Mouse (Mus musculus): ENCODE results near the gene Hip1r. TPM values are rescaled to one million over a fixed set of nuclear protein-coding genes. Genes with fewer than 3 reads are reported as not detected.

Hip1r gene
- polyA plus RNA-seq, 1 experiment, result 40.9 TPM

- Histone ChIP-seq H3K36me3 (ENCODE audit: control insufficient read depth, insufficient read depth, low read length) (peaks cover 32% of the 10 kb centered on the region), H3K27ac (ENCODE audit: insufficient read depth, low read depth, low read length) (no peak overlapping the region), H3K27me3 (ENCODE audit: control insufficient read depth, insufficient read depth, low read length) (no peaks in the 10 kb centered on the region), H3K4me3 (ENCODE audit: low read depth, low read length) (no peak overlapping the region), H3K4me1 (ENCODE audit: control insufficient read depth, insufficient read depth, insufficient read length, low read length) (peaks cover 27% of the 10 kb centered on the region)
- WGBS, result 87% methylated on average over 20 of the region's 20 CpGs
- TF ChIP-seq POLR2A (IDR thresholded peaks at IDR 0.05; ENCODE audit: low read depth, low read length) (no peak), CTCF (IDR thresholded peaks at IDR 0.05; ENCODE audit: extremely low read depth, insufficient read length, insufficient replicate concordance, low read depth, low read length) (no peak)
Measured at GRCm38 (mm10) chr5:123989941-123990885, 16.8 kb downstream of the Hip1r start.

GRCm38 (mm10) chr5:123991321-123991720 is 17.9 kb downstream of the Hip1r start:
- WGBS, result 96% methylated on average over 6 of the region's 6 CpGs
- H3K36me3 ChIP-seq (ENCODE audit: control insufficient read depth, insufficient read depth, low read length), result peaks cover 41% of the 10 kb centered on the region
- H3K27ac ChIP-seq (ENCODE audit: insufficient read depth, low read depth, low read length), result no peak overlapping the region
- no peak for TF ChIP-seq POLR2A (IDR thresholded peaks at IDR 0.05; ENCODE audit: low read depth, low read length)
- TF ChIP-seq CTCF (IDR thresholded peaks at IDR 0.05; ENCODE audit: extremely low read depth, insufficient read length, insufficient replicate concordance, low read depth, low read length), result no peak
- no peaks in the 10 kb centered on the region for H3K27me3 ChIP-seq (ENCODE audit: control insufficient read depth, insufficient read depth, low read length)
- H3K4me3 ChIP-seq (ENCODE audit: low read depth, low read length), result no peak overlapping the region
- H3K4me1 ChIP-seq (ENCODE audit: control insufficient read depth, insufficient read depth, insufficient read length, low read length), result peaks cover 22% of the 10 kb centered on the region

GRCm38 (mm10) chr5:123992193-123992637 is 18.8 kb downstream of the Hip1r start:
- TF ChIP-seq POLR2A (IDR thresholded peaks at IDR 0.05; ENCODE audit: low read depth, low read length) (no peak), CTCF (IDR thresholded peaks at IDR 0.05; ENCODE audit: extremely low read depth, insufficient read length, insufficient replicate concordance, low read depth, low read length) (no peak)
- no peaks in the 10 kb centered on the region for H3K27me3 ChIP-seq (ENCODE audit: control insufficient read depth, insufficient read depth, low read length)
- H3K27ac ChIP-seq (ENCODE audit: insufficient read depth, low read depth, low read length), result peak overlapping the region; percentile 55
- 40% methylated on average over 10 of the region's 10 CpGs for WGBS
- peaks cover 15% of the 10 kb centered on the region for H3K4me1 ChIP-seq (ENCODE audit: control insufficient read depth, insufficient read depth, insufficient read length, low read length)
- H3K4me3 ChIP-seq (ENCODE audit: low read depth, low read length), result no peak overlapping the region
- H3K36me3 ChIP-seq (ENCODE audit: control insufficient read depth, insufficient read depth, low read length), result peaks cover 50% of the 10 kb centered on the region

GRCm38 (mm10) chr5:123992794-123993193 is 19.4 kb downstream of the Hip1r start:
- TF ChIP-seq CTCF (IDR thresholded peaks at IDR 0.05; ENCODE audit: extremely low read depth, insufficient read length, insufficient replicate concordance, low read depth, low read length), result peak; percentile 88
- TF ChIP-seq POLR2A (IDR thresholded peaks at IDR 0.05; ENCODE audit: low read depth, low read length), result no peak
- WGBS, result 35% methylated on average over 5 of the region's 5 CpGs
- Histone ChIP-seq H3K27me3 (ENCODE audit: control insufficient read depth, insufficient read depth, low read length) (no peaks in the 10 kb centered on the region), H3K4me3 (ENCODE audit: low read depth, low read length) (no peak overlapping the region), H3K4me1 (ENCODE audit: control insufficient read depth, insufficient read depth, insufficient read length, low read length) (peaks cover 9% of the 10 kb centered on the region), H3K27ac (ENCODE audit: insufficient read depth, low read depth, low read length) (peak overlapping the region; percentile 33; the same call in 1 of the 2 replicates), H3K36me3 (ENCODE audit: control insufficient read depth, insufficient read depth, low read length) (peaks cover 55% of the 10 kb centered on the region)

GRCm38 (mm10) chr5:123993263-123994036 is 20.0 kb downstream of the Hip1r start:
- H3K4me1 ChIP-seq (ENCODE audit: control insufficient read depth, insufficient read depth, insufficient read length, low read length), result peaks cover 5% of the 10 kb centered on the region
- no peaks in the 10 kb centered on the region for H3K27me3 ChIP-seq (ENCODE audit: control insufficient read depth, insufficient read depth, low read length)
- 76% methylated on average over 7 of the region's 7 CpGs for WGBS
- H3K27ac ChIP-seq (ENCODE audit: insufficient read depth, low read depth, low read length), result no peak overlapping the region
- no peak overlapping the region for H3K4me3 ChIP-seq (ENCODE audit: low read depth, low read length)
- H3K36me3 ChIP-seq (ENCODE audit: control insufficient read depth, insufficient read depth, low read length), result peaks cover 61% of the 10 kb centered on the region
- no peak for TF ChIP-seq POLR2A (IDR thresholded peaks at IDR 0.05; ENCODE audit: low read depth, low read length)
- no peak for TF ChIP-seq CTCF (IDR thresholded peaks at IDR 0.05; ENCODE audit: extremely low read depth, insufficient read length, insufficient replicate concordance, low read depth, low read length)

- no peak overlapping the region for H3K4me3 ChIP-seq (ENCODE audit: low read depth, low read length)
- no peak overlapping the region for H3K27ac ChIP-seq (ENCODE audit: insufficient read depth, low read depth, low read length)
- no peak for TF ChIP-seq CTCF (IDR thresholded peaks at IDR 0.05; ENCODE audit: extremely low read depth, insufficient read length, insufficient replicate concordance, low read depth, low read length)
- H3K27me3 ChIP-seq (ENCODE audit: control insufficient read depth, insufficient read depth, low read length), result no peaks in the 10 kb centered on the region
- 96% methylated on average over 7 of the region's 7 CpGs for WGBS
- H3K4me1 ChIP-seq (ENCODE audit: control insufficient read depth, insufficient read depth, insufficient read length, low read length), result peaks cover 5% of the 10 kb centered on the region
- peaks cover 67% of the 10 kb centered on the region for H3K36me3 ChIP-seq (ENCODE audit: control insufficient read depth, insufficient read depth, low read length)
Measured at GRCm38 (mm10) chr5:123994468-123994867, 21.0 kb downstream of the Hip1r start.

- TF ChIP-seq CTCF (IDR thresholded peaks at IDR 0.05; ENCODE audit: extremely low read depth, insufficient read length, insufficient replicate concordance, low read depth, low read length), result no peak
- TF ChIP-seq POLR2A (IDR thresholded peaks at IDR 0.05; ENCODE audit: low read depth, low read length), result no peak
- H3K36me3 ChIP-seq (ENCODE audit: control insufficient read depth, insufficient read depth, low read length), result peaks cover 68% of the 10 kb centered on the region
- H3K4me1 ChIP-seq (ENCODE audit: control insufficient read depth, insufficient read depth, insufficient read length, low read length), result peaks cover 5% of the 10 kb centered on the region
- H3K27ac ChIP-seq (ENCODE audit: insufficient read depth, low read depth, low read length), result no peak overlapping the region
- no peaks in the 10 kb centered on the region for H3K27me3 ChIP-seq (ENCODE audit: control insufficient read depth, insufficient read depth, low read length)
- no peak overlapping the region for H3K4me3 ChIP-seq (ENCODE audit: low read depth, low read length)
- WGBS, result 79% methylated on average over 6 of the region's 6 CpGs
Measured at GRCm38 (mm10) chr5:123995388-123995787, 22.0 kb downstream of the Hip1r start.
